Mouse (Mus musculus): Measurements from ENCODE around the gene Gm44596. TPM values are rescaled to one million over a fixed set of nuclear protein-coding genes. Genes with fewer than 3 reads are reported as not detected.
A peak's percentile ranks its signal among the peaks of the same experiment; 100 is the strongest.

The Gm44596 gene
- polyA plus RNA-seq, 1 experiment from 2014 or later: not detected

- Histone ChIP-seq H3K9ac (replicated peaks; ENCODE audit: low read depth, low read length) (peak overlapping the region; percentile 91), H3K27ac (ENCODE audit: low read length) (peak overlapping the region; percentile 97), H3K4me2 (replicated peaks; ENCODE audit: low read depth, low read length) (peak overlapping the region; percentile 73), H3K36me3 (ENCODE audit: control insufficient read depth, insufficient read depth, low read length) (peaks cover 31% of the 10 kb centered on the region), H3K27me3 (ENCODE audit: control insufficient read depth, insufficient read depth, low read length) (no peaks in the 10 kb centered on the region), H3K4me3 (ENCODE audit: low read depth, low read length) (peak overlapping the region; percentile 96), H3K9me3 (ENCODE audit: control insufficient read depth, low read depth, low read length) (no peaks in the 10 kb centered on the region), H3K4me1 (ENCODE audit: control insufficient read depth, insufficient read depth, low read length) (peaks cover 9% of the 10 kb centered on the region)
- under 1% methylated on average over 51 of the region's 52 CpGs for WGBS
- ATAC-seq (ENCODE audit: insufficient number of reproducible peaks, insufficient read depth, low FRiP score, low read depth): peak; percentile 77
Measured at GRCm38 (mm10) chr6:128437731-128438316, 62.5 kb downstream of the Gm44596 start.

GRCm38 (mm10) chr6:128438317-128438870, 63.1 kb downstream of the Gm44596 start, which contains the start of gene Fkbp4:
Gene Fkbp4 (minus strand): TSS chr6:128438677.
- Histone ChIP-seq H3K9ac (replicated peaks; ENCODE audit: low read depth, low read length) (peak within 1 kb of the TSS; percentile 91), H3K4me1 (ENCODE audit: control insufficient read depth, insufficient read depth, low read length) (peaks cover 9% of the 10 kb centered on the region), H3K4me3 (ENCODE audit: low read depth, low read length) (peak within 1 kb of the TSS; percentile 96), H3K36me3 (ENCODE audit: control insufficient read depth, insufficient read depth, low read length) (peaks cover 25% of the 10 kb centered on the region), H3K27ac (ENCODE audit: low read length) (peak within 1 kb of the TSS; percentile 97), H3K27me3 (ENCODE audit: control insufficient read depth, insufficient read depth, low read length) (no peaks in the 10 kb centered on the region), H3K9me3 (ENCODE audit: control insufficient read depth, low read depth, low read length) (no peaks in the 10 kb centered on the region), H3K4me2 (replicated peaks; ENCODE audit: low read depth, low read length) (peak within 1 kb of the TSS; percentile 73)
- WGBS: under 1% methylated on average over 67 of the region's 67 CpGs
- peak; percentile 95 for ATAC-seq (ENCODE audit: insufficient number of reproducible peaks, insufficient read depth, low FRiP score, low read depth)

- peak overlapping the region; percentile 71 for H3K4me2 ChIP-seq (replicated peaks; ENCODE audit: low read depth, low read length)
- WGBS: 24% methylated on average over 18 of the region's 18 CpGs
- H3K9me3 ChIP-seq (ENCODE audit: control insufficient read depth, low read depth, low read length): no peaks in the 10 kb centered on the region
- H3K27me3 ChIP-seq (ENCODE audit: control insufficient read depth, insufficient read depth, low read length): no peaks in the 10 kb centered on the region
- H3K36me3 ChIP-seq (ENCODE audit: control insufficient read depth, insufficient read depth, low read length): peaks cover 20% of the 10 kb centered on the region
- peak; percentile 63; the same call in 1 of the 2 replicates for ATAC-seq (ENCODE audit: insufficient number of reproducible peaks, insufficient read depth, low FRiP score, low read depth)
- peaks cover 9% of the 10 kb centered on the region for H3K4me1 ChIP-seq (ENCODE audit: control insufficient read depth, insufficient read depth, low read length)
- H3K9ac ChIP-seq (replicated peaks; ENCODE audit: low read depth, low read length): peak overlapping the region; percentile 91
- H3K27ac ChIP-seq (ENCODE audit: low read length): peak overlapping the region; percentile 97
- H3K4me3 ChIP-seq (ENCODE audit: low read depth, low read length): peak overlapping the region; percentile 96
Measured at GRCm38 (mm10) chr6:128438871-128439341, 63.6 kb downstream of the Gm44596 start.

GRCm38 (mm10) chr6:128440238-128440637, 64.9 kb downstream of the Gm44596 start:
- 92% methylated on average over 2 of the region's 2 CpGs for WGBS
- Histone ChIP-seq H3K9me3 (ENCODE audit: control insufficient read depth, low read depth, low read length) (no peaks in the 10 kb centered on the region), H3K36me3 (ENCODE audit: control insufficient read depth, insufficient read depth, low read length) (peaks cover 7% of the 10 kb centered on the region), H3K27ac (ENCODE audit: low read length) (no peak overlapping the region), H3K4me3 (ENCODE audit: low read depth, low read length) (no peak overlapping the region), H3K4me1 (ENCODE audit: control insufficient read depth, insufficient read depth, low read length) (peaks cover 9% of the 10 kb centered on the region), H3K27me3 (ENCODE audit: control insufficient read depth, insufficient read depth, low read length) (no peaks in the 10 kb centered on the region), H3K9ac (replicated peaks; ENCODE audit: low read depth, low read length) (no peak overlapping the region), H3K4me2 (replicated peaks; ENCODE audit: low read depth, low read length) (no peak overlapping the region)
- no peak for ATAC-seq (ENCODE audit: insufficient number of reproducible peaks, insufficient read depth, low FRiP score, low read depth)

- ATAC-seq (ENCODE audit: insufficient number of reproducible peaks, insufficient read depth, low FRiP score, low read depth): peak; percentile 59; the same call in 1 of the 2 replicates
- Histone ChIP-seq H3K9ac (replicated peaks; ENCODE audit: low read depth, low read length) (no peak overlapping the region), H3K9me3 (ENCODE audit: control insufficient read depth, low read depth, low read length) (no peaks in the 10 kb centered on the region), H3K27me3 (ENCODE audit: control insufficient read depth, insufficient read depth, low read length) (no peaks in the 10 kb centered on the region), H3K4me2 (replicated peaks; ENCODE audit: low read depth, low read length) (peak overlapping the region; percentile 27), H3K27ac (ENCODE audit: low read length) (no peak overlapping the region), H3K36me3 (ENCODE audit: control insufficient read depth, insufficient read depth, low read length) (no peaks in the 10 kb centered on the region), H3K4me1 (ENCODE audit: control insufficient read depth, insufficient read depth, low read length) (no peaks in the 10 kb centered on the region), H3K4me3 (ENCODE audit: low read depth, low read length) (no peak overlapping the region)
- 13% methylated on average over 14 of the region's 14 CpGs for WGBS
Measured at GRCm38 (mm10) chr6:128445761-128446535, 70.6 kb downstream of the Gm44596 start.

- 95% methylated on average over 5 of the region's 5 CpGs for WGBS
- Histone ChIP-seq H3K4me1 (ENCODE audit: control insufficient read depth, insufficient read depth, low read length) (no peaks in the 10 kb centered on the region), H3K36me3 (ENCODE audit: control insufficient read depth, insufficient read depth, low read length) (no peaks in the 10 kb centered on the region), H3K9ac (replicated peaks; ENCODE audit: low read depth, low read length) (no peak overlapping the region), H3K27ac (ENCODE audit: low read length) (no peak overlapping the region), H3K4me3 (ENCODE audit: low read depth, low read length) (no peak overlapping the region), H3K4me2 (replicated peaks; ENCODE audit: low read depth, low read length) (no peak overlapping the region), H3K9me3 (ENCODE audit: control insufficient read depth, low read depth, low read length) (no peaks in the 10 kb centered on the region), H3K27me3 (ENCODE audit: control insufficient read depth, insufficient read depth, low read length) (no peaks in the 10 kb centered on the region)
- ATAC-seq (ENCODE audit: insufficient number of reproducible peaks, insufficient read depth, low FRiP score, low read depth): no peak
Measured at GRCm38 (mm10) chr6:128447063-128447462, 71.8 kb downstream of the Gm44596 start.

GRCm38 (mm10) chr6:128455835-128456605, 80.7 kb downstream of the Gm44596 start:
- no peaks in the 10 kb centered on the region for H3K9me3 ChIP-seq (ENCODE audit: control insufficient read depth, low read depth, low read length)
- H3K4me1 ChIP-seq (ENCODE audit: control insufficient read depth, insufficient read depth, low read length): no peaks in the 10 kb centered on the region
- no peak overlapping the region for H3K4me3 ChIP-seq (ENCODE audit: low read depth, low read length)
- 72% methylated on average over 12 of the region's 12 CpGs for WGBS
- H3K36me3 ChIP-seq (ENCODE audit: control insufficient read depth, insufficient read depth, low read length): no peaks in the 10 kb centered on the region
- no peak overlapping the region for H3K27ac ChIP-seq (ENCODE audit: low read length)
- no peak overlapping the region for H3K4me2 ChIP-seq (replicated peaks; ENCODE audit: low read depth, low read length)
- H3K27me3 ChIP-seq (ENCODE audit: control insufficient read depth, insufficient read depth, low read length): no peaks in the 10 kb centered on the region
- no peak for ATAC-seq (ENCODE audit: insufficient number of reproducible peaks, insufficient read depth, low FRiP score, low read depth)
- H3K9ac ChIP-seq (replicated peaks; ENCODE audit: low read depth, low read length): no peak overlapping the region
